Mouse (Mus musculus): Measurements from ENCODE around the gene Reep3.

DNA sequence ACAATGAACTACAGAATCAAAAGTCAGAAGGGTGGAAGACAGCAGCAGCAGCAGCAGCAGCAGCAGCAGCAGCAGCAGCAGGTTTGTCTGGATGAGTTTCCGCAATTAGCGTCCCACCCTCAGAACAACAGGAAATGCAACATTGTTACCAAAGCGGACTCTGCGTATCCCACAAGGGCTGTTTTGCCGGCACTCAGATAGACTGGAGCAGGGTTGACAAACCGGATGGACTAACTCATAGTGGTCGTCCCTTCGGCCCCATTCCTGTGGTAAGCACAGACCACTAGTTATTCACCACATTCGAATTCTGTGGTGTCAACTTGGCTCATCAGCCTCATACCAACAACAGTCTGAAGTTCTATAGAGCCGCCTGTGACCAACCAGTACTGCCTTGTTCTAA is 27.7 kb downstream of the Reep3 start:
- TF ChIP-seq CTCF (IDR thresholded peaks at IDR 0.05 in 2 of 3, conservative IDR thresholded peaks at IDR 0.05 in 1 of 3; ENCODE audit: control insufficient read depth in 1 of 3, insufficient read depth in 1 of 3, low read depth in 2 of 3, low read length in 3 of 3, poor library complexity in 1 of 3, severe bottlenecking in 1 of 3): no peak
- TF ChIP-seq POLR2A (IDR thresholded peaks at IDR 0.05; ENCODE audit: control insufficient read depth in 1 of 2, insufficient read depth in 1 of 2, low read depth in 1 of 2, low read length in 2 of 2, poor library complexity in 1 of 2): no peak
- no peak for TF ChIP-seq USF1 (IDR thresholded peaks at IDR 0.05; ENCODE audit: low read depth, low read length)
- no peak for TF ChIP-seq EP300 (IDR thresholded peaks at IDR 0.05; ENCODE audit: low read depth in 1 of 2, low read length in 2 of 2)
- TF ChIP-seq KAT2A (conservative IDR thresholded peaks at IDR 0.05; ENCODE audit: low read depth, low read length): no peak
- TF ChIP-seq ETS1 (IDR thresholded peaks at IDR 0.05; ENCODE audit: low read depth, low read length): no peak
- no peak for TF ChIP-seq TBP (IDR thresholded peaks at IDR 0.05; ENCODE audit: low read depth, low read length)
- no peak for TF ChIP-seq ZNF384 (IDR thresholded peaks at IDR 0.05; ENCODE audit: low read depth, low read length)
- no peak for TF ChIP-seq MAFK (IDR thresholded peaks at IDR 0.05; ENCODE audit: borderline replicate concordance, low read depth, low read length)
- no peak for TF ChIP-seq TAL1 (IDR thresholded peaks at IDR 0.05; ENCODE audit: low read length)
- TF ChIP-seq NRF1 (IDR thresholded peaks at IDR 0.05; ENCODE audit: insufficient read depth, low read depth, low read length, poor library complexity, severe bottlenecking): no peak
- TF ChIP-seq POLR2AphosphoS2 (IDR thresholded peaks at IDR 0.05; ENCODE audit: low read length): no peak
